ENCODE assay signal across 8 mouse cellular contexts in genomic region chr11:119914381-119914780, GRCm38 (mm10). TPM values are rescaled to one million over a fixed set of nuclear protein-coding genes. Genes with fewer than 3 reads are reported as not detected.
DNase-seq lines count a peak whose midpoint lies in the region; ATAC-seq and TF ChIP-seq lines count a peak whose summit lies in the region.

No protein-coding gene starts in this region.

- DNase-seq in heart, adult 8-10 months (ENCODE audit: low spot score) = no peak
- DNase-seq in gastrocnemius, postnatal 14 days = no peak
- DNase-seq in adrenal gland, postnatal 36 days = no peak
- no peak for DNase-seq in layer of hippocampus, adult 18-20 months (ENCODE audit: low spot score in 2 of 2)

- 21% methylated on average over 4 of the region's 4 CpGs for WGBS in heart, embryonic 11.5 days (ENCODE audit: insufficient replicate concordance)
- WGBS in forebrain, embryonic 16.5 days = 25% methylated on average over 4 of the region's 4 CpGs
- WGBS in liver, embryonic 15.5 days (ENCODE audit: insufficient replicate concordance) = 11% methylated on average over 4 of the region's 4 CpGs

- intact Hi-C loops in gastrocnemius, postnatal 14 days (cut with DNase I; ENCODE audit: low total_unique reads) = no loop called here

- H3K9ac ChIP-seq in heart, embryonic 11.5 days (ENCODE audit: low read depth, low read length) = peak overlapping the region; percentile 98
- peak overlapping the region; percentile 93 for H3K9ac ChIP-seq in ES-Bruce4 (ENCODE audit: low read depth, poor library complexity, severe bottlenecking)
- H3K9ac ChIP-seq in forebrain, embryonic 16.5 days (replicated peaks; ENCODE audit: low read depth, low read length) = peak overlapping the region; percentile 93
- H3K9ac ChIP-seq in liver, embryonic 15.5 days = peak overlapping the region; percentile 88

- TF ChIP-seq EP300 in ES-Bruce4 (IDR thresholded peaks at IDR 0.05; ENCODE audit: insufficient read depth, low read depth, low read length) = no peak

- H3K27ac ChIP-seq in heart, embryonic 11.5 days (ENCODE audit: low read depth, low read length) = peak overlapping the region; percentile 85; the same call in 1 of the 2 replicates
- no peak overlapping the region for H3K27ac ChIP-seq in ES-Bruce4 (ENCODE audit: insufficient read depth, low read length)
- H3K27ac ChIP-seq in forebrain, embryonic 16.5 days (ENCODE audit: low read length) = no peak overlapping the region
- H3K27ac ChIP-seq in liver, embryonic 15.5 days (replicated peaks) = peak overlapping the region; percentile 75

- no peaks in the 10 kb centered on the region for H3K9me3 ChIP-seq in heart, embryonic 11.5 days (replicated peaks; ENCODE audit: control insufficient read depth, low read length)
- no peaks in the 10 kb centered on the region for H3K9me3 ChIP-seq in ES-Bruce4 (replicated peaks; ENCODE audit: control insufficient read depth, insufficient read depth, low read length, poor library complexity, severe bottlenecking)
- no peaks in the 10 kb centered on the region for H3K9me3 ChIP-seq in forebrain, embryonic 16.5 days (ENCODE audit: control insufficient read depth, low read length)
- no peaks in the 10 kb centered on the region for H3K9me3 ChIP-seq in liver, embryonic 15.5 days (replicated peaks)

- H3K27me3 ChIP-seq in heart, embryonic 11.5 days (ENCODE audit: control insufficient read depth, insufficient read depth, low read length) = no peaks in the 10 kb centered on the region
- no peaks in the 10 kb centered on the region for H3K27me3 ChIP-seq in ES-Bruce4 (ENCODE audit: control insufficient read depth, insufficient read depth, low read length, poor library complexity, severe bottlenecking)
- H3K27me3 ChIP-seq in forebrain, embryonic 16.5 days (replicated peaks; ENCODE audit: control insufficient read depth, insufficient read depth, low read length) = no peaks in the 10 kb centered on the region
- no peaks in the 10 kb centered on the region for H3K27me3 ChIP-seq in liver, embryonic 15.5 days

- ATAC-seq in heart, embryonic 11.5 days (replicated peaks; ENCODE audit: insufficient number of reproducible peaks, low FRiP score, low TSS enrichment) = no peak
- ATAC-seq in forebrain, embryonic 16.5 days = no peak
- no peak for ATAC-seq in liver, embryonic 15.5 days (ENCODE audit: insufficient read depth)

- peak overlapping the region; percentile 89 for H3K4me2 ChIP-seq in heart, embryonic 11.5 days
- H3K4me2 ChIP-seq in forebrain, embryonic 16.5 days (ENCODE audit: low read length) = peak overlapping the region; percentile 91
- H3K4me2 ChIP-seq in liver, embryonic 15.5 days = peak overlapping the region; percentile 86

- peaks cover 40% of the 10 kb centered on the region for H3K4me1 ChIP-seq in heart, embryonic 11.5 days (ENCODE audit: control insufficient read depth, insufficient read depth, low read length)
- no peaks in the 10 kb centered on the region for H3K4me1 ChIP-seq in ES-Bruce4 (ENCODE audit: control insufficient read depth, insufficient read depth, low read length)
- H3K4me1 ChIP-seq in forebrain, embryonic 16.5 days (replicated peaks; ENCODE audit: control insufficient read depth, insufficient read depth, low read length) = peaks cover 33% of the 10 kb centered on the region
- peaks cover 44% of the 10 kb centered on the region for H3K4me1 ChIP-seq in liver, embryonic 15.5 days (replicated peaks)

- no peak for TF ChIP-seq POLR2A in ES-Bruce4 (IDR thresholded peaks at IDR 0.05; ENCODE audit: insufficient read depth, low read length)

- H3K4me3 ChIP-seq in heart, embryonic 11.5 days (ENCODE audit: low read depth, low read length) = peak overlapping the region; percentile 96
- H3K4me3 ChIP-seq in ES-Bruce4 (ENCODE audit: low read depth, low read length) = peak overlapping the region; percentile 84
- peak overlapping the region; percentile 95 for H3K4me3 ChIP-seq in forebrain, embryonic 16.5 days (replicated peaks; ENCODE audit: low read length)
- H3K4me3 ChIP-seq in liver, embryonic 15.5 days (replicated peaks) = peak overlapping the region; percentile 86

- H3K36me3 ChIP-seq in heart, embryonic 11.5 days (ENCODE audit: control insufficient read depth, insufficient read depth, low read length) = peaks cover 22% of the 10 kb centered on the region
- H3K36me3 ChIP-seq in ES-Bruce4 (ENCODE audit: control insufficient read depth, insufficient read depth, low read length, poor library complexity, severe bottlenecking) = peaks cover 10% of the 10 kb centered on the region
- peaks cover 9% of the 10 kb centered on the region for H3K36me3 ChIP-seq in forebrain, embryonic 16.5 days (ENCODE audit: control insufficient read depth, insufficient read depth)
- H3K36me3 ChIP-seq in liver, embryonic 15.5 days (replicated peaks) = peaks cover 33% of the 10 kb centered on the region

- no peak for TF ChIP-seq CTCF in ES-Bruce4 (IDR thresholded peaks at IDR 0.05; ENCODE audit: low read depth, low read length)

RNA-seq across cellular contexts. Expression of gene Chmp6, which starts 1.1 kb away (rescaled TPM):
- polyA plus RNA-seq in heart, embryonic 11.5 days (2014; fragmentation: Nextera tagmentation; extraction: Ambion mirVana) = 63.7 and 66.4 TPM in 2 replicates
- 10 to 100 TPM; 29.9 to 33.7 (median 30.4) TPM for total RNA-seq in heart, adult 8-10 months (2022)
- 25.4 and 34.0 TPM in 2 replicates for polyA plus RNA-seq in ES-Bruce4 (2011; ENCODE audit: insufficient read depth, insufficient read length, low read depth, missing spikeins)
- polyA plus RNA-seq in forebrain, embryonic 16.5 days (2015; fragmentation: Nextera tagmentation; extraction: Ambion mirVana) = 83.4 and 96.5 TPM in 2 replicates
- 25.4 and 29.5 TPM in 2 replicates for polyA plus RNA-seq in liver, embryonic 15.5 days (2015; fragmentation: Nextera tagmentation; extraction: Ambion mirVana)
- 10 to 100 TPM; 22.7 to 25.2 TPM for total RNA-seq in gastrocnemius, postnatal 14 days (2021)
- total RNA-seq in adrenal gland, postnatal 36 days (2021) = 10 to 100 TPM; 31.9 to 37.6 TPM
- total RNA-seq in layer of hippocampus, adult 18-20 months (2021) = 10 to 100 TPM; 33.7 to 36.0 TPM

RNA-seq across cellular contexts. Expression of gene Baiap2, which starts 28.2 kb away (rescaled TPM):
- 12.8 and 15.4 TPM in 2 replicates for polyA plus RNA-seq in heart, embryonic 11.5 days (2014; fragmentation: Nextera tagmentation; extraction: Ambion mirVana)
- 10 to 100 TPM in 1 of 4 experiments, 1 to 10 TPM in 3; 4.8 to 10.0 (median 5.8) TPM for total RNA-seq in heart, adult 8-10 months (2022)
- polyA plus RNA-seq in ES-Bruce4 (2011; ENCODE audit: insufficient read depth, insufficient read length, low read depth, missing spikeins) = 15.4 and 15.6 TPM in 2 replicates
- 36.5 and 38.7 TPM in 2 replicates for polyA plus RNA-seq in forebrain, embryonic 16.5 days (2015; fragmentation: Nextera tagmentation; extraction: Ambion mirVana)
- polyA plus RNA-seq in liver, embryonic 15.5 days (2015; fragmentation: Nextera tagmentation; extraction: Ambion mirVana) = 8.0 and 9.4 TPM in 2 replicates
- 1 to 10 TPM; 3.4 to 3.9 TPM for total RNA-seq in gastrocnemius, postnatal 14 days (2021)
- 10 to 100 TPM; 11.3 to 24.0 TPM for total RNA-seq in adrenal gland, postnatal 36 days (2021)
- 100 to 1,000 TPM; 257 to 261 TPM for total RNA-seq in layer of hippocampus, adult 18-20 months (2021)

Comparison
In these comparisons a context has a peak if more than half of its experiments do, and no peak if none do; other contexts are left out.
1. H3K27ac ChIP-seq: peak in heart, embryonic 11.5 days (single experiment) and liver, embryonic 15.5 days (single experiment); none in ES-Bruce4 (single experiment) and forebrain, embryonic 16.5 days (single experiment).
2. RNA of gene Baiap2, which starts 28.2 kb away (total RNA-seq): 257 to 261 TPM in layer of hippocampus, adult 18-20 months; 11.3 to 24.0 TPM in adrenal gland, postnatal 36 days, 4.8 to 10.0 TPM in heart, adult 8-10 months and 3.4 to 3.9 TPM in gastrocnemius, postnatal 14 days; every median in the first group is over 10 times any median in the second.
3. Peak in every context shown above with its lines, with median percentiles within 50 percentile points of each other: H3K4me2 ChIP-seq, H3K4me3 ChIP-seq and H3K9ac ChIP-seq.